Mouse (Mus musculus) MEL (cell line): ENCODE measurements around the gene Ubb. TPM values are rescaled to one million over a fixed set of nuclear protein-coding genes. Genes with fewer than 3 reads are reported as not detected.

ENCODE experiments used
- DNase-seq: peaks from one replicate; pipeline ENCODE4 v3.0.0; 2011; ENCODE audit warnings: low read depth, low spot score
- H3K27ac ChIP-seq: 2 replicates; pipeline ENCODE4 v1.5.1; 2012; ENCODE audit warnings: low read depth, mild to moderate bottlenecking, control low read depth, low read length, moderate library complexity; ENCODE audit not compliant: control insufficient read depth
- H3K27me3 ChIP-seq, 2 experiments: fragments of 150-350 bp in 1 of 2; sonication (generic) in 1 of 2; 2 replicates each; pipeline ENCODE4 v1.6.1; 2012; ENCODE audit warnings: low read length in 2 of 2, mild to moderate bottlenecking in 2 of 2, improper control_type of control experiment in 1 of 2, moderate library complexity in 1 of 2; ENCODE audit not compliant: insufficient read depth in 2 of 2, control insufficient read depth in 1 of 2
- H3K36me3 ChIP-seq, 2 experiments: 2 replicates each; pipeline ENCODE4 v1.6.1; 2012 to 2014; ENCODE audit warnings: low read length in 2 of 2, improper control_type of control experiment in 1 of 2, inconsistent platforms in 1 of 2, mild to moderate bottlenecking in 1 of 2; ENCODE audit not compliant: insufficient read depth in 2 of 2, control insufficient read depth in 1 of 2
- H3K4me1 ChIP-seq, 2 experiments: fragments of 150-350 bp in 1 of 2; sonication (generic) in 1 of 2; 2 replicates each; pipeline ENCODE4 v1.6.1; 2012; ENCODE audit warnings: low read length in 2 of 2, improper control_type of control experiment in 1 of 2, mild to moderate bottlenecking in 1 of 2; ENCODE audit not compliant: insufficient read depth in 2 of 2, control insufficient read depth in 1 of 2
- H3K4me3 ChIP-seq, 2 experiments: fragments of 150-350 bp in 1 of 2; sonication (generic) in 1 of 2; 2 replicates each; pipeline ENCODE4 v1.5.1; 2012; ENCODE audit warnings: low read depth in 2 of 2, low read length in 2 of 2, mild to moderate bottlenecking in 2 of 2, moderate library complexity in 2 of 2, control low read depth in 1 of 2, improper control_type of control experiment in 1 of 2; ENCODE audit not compliant: control insufficient read depth in 1 of 2, insufficient read depth in 1 of 2
- H3K79me2 ChIP-seq: 2 replicates; pipeline ENCODE4 v1.6.1; 2012; ENCODE audit warnings: mild to moderate bottlenecking, low read length, moderate library complexity; ENCODE audit not compliant: control insufficient read depth, poor library complexity, insufficient read depth
- H3K9ac ChIP-seq: 2 replicates; pipeline ENCODE4 v1.6.1; 2012; ENCODE audit warnings: low read depth, mild to moderate bottlenecking, control low read depth, low read length, moderate library complexity; ENCODE audit not compliant: control insufficient read depth, poor library complexity, severe bottlenecking
- H3K9me3 ChIP-seq: fragments of 150-350 bp; sonication (generic); replicated peaks from 2 replicates; pipeline ENCODE4 v1.6.1; 2012; ENCODE audit warnings: mild to moderate bottlenecking, low read length, improper control_type of control experiment, moderate library complexity; ENCODE audit not compliant: insufficient read depth
- BHLHE40 ChIP-seq: IDR thresholded peaks from 2 replicates; pipeline ENCODE4 v1.6.1; 2012; ENCODE audit warnings: low read depth, mild to moderate bottlenecking, inconsistent platforms, low read length, improper control_type of control experiment, borderline replicate concordance
- CHD1 ChIP-seq: IDR thresholded peaks from 2 replicates; pipeline ENCODE4 v1.6.1; 2012; ENCODE audit warnings: low read depth, mild to moderate bottlenecking, inconsistent platforms, low read length, improper control_type of control experiment
- CHD2 ChIP-seq: IDR thresholded peaks from 2 replicates; pipeline ENCODE4 v1.6.1; 2011; ENCODE audit warnings: low read length, improper control_type of control experiment
- E2F4 ChIP-seq: IDR thresholded peaks from 2 replicates; pipeline ENCODE4 v1.6.1; 2011; ENCODE audit warnings: low read depth, low read length, improper control_type of control experiment, borderline replicate concordance
- ELF1 ChIP-seq: IDR thresholded peaks from 2 replicates; pipeline ENCODE4 v1.6.1; 2014; ENCODE audit warnings: low read depth, mild to moderate bottlenecking, inconsistent platforms, low read length, improper control_type of control experiment, moderate library complexity
- EP300 ChIP-seq, 2 experiments: IDR thresholded peaks; 2 replicates each; pipeline ENCODE4 v1.6.1; 2011; ENCODE audit warnings: improper control_type of control experiment in 2 of 2, low read length in 2 of 2, low read depth in 1 of 2, mild to moderate bottlenecking in 1 of 2
- ETS1 ChIP-seq: IDR thresholded peaks from 2 replicates; pipeline ENCODE4 v1.6.1; 2012; ENCODE audit warnings: low read depth, mild to moderate bottlenecking, inconsistent platforms, low read length, improper control_type of control experiment, moderate library complexity
- GATA1 ChIP-seq: IDR thresholded peaks from 2 replicates; pipeline ENCODE4 v1.6.1; 2011; ENCODE audit warnings: low read depth, low read length, improper control_type of control experiment
- HCFC1 ChIP-seq: IDR thresholded peaks from 2 replicates; pipeline ENCODE4 v1.6.1; 2012; ENCODE audit warnings: low read depth, mild to moderate bottlenecking, inconsistent platforms, low read length, improper control_type of control experiment, moderate library complexity
- JUND ChIP-seq: IDR thresholded peaks from 2 replicates; pipeline ENCODE4 v1.6.1; 2011; ENCODE audit warnings: low read depth, mild to moderate bottlenecking, improper control_type of control experiment, low read length
- KAT2A ChIP-seq: conservative IDR thresholded peaks from 2 replicates; pipeline ENCODE4 v1.6.1; 2012; ENCODE audit warnings: low read depth, low read length, improper control_type of control experiment, inconsistent platforms
- MAFK ChIP-seq: IDR thresholded peaks from 2 replicates; pipeline ENCODE4 v1.6.1; 2011; ENCODE audit warnings: low read depth, mild to moderate bottlenecking, low read length, improper control_type of control experiment, borderline replicate concordance
- MAZ ChIP-seq: IDR thresholded peaks from 2 replicates; pipeline ENCODE4 v1.6.1; 2012; ENCODE audit warnings: low read depth, mild to moderate bottlenecking, inconsistent platforms, low read length, improper control_type of control experiment
- MEF2A ChIP-seq: IDR thresholded peaks from 2 replicates; pipeline ENCODE4 v1.6.1; 2014; ENCODE audit warnings: low read depth, mild to moderate bottlenecking, inconsistent platforms, low read length, improper control_type of control experiment; ENCODE audit not compliant: poor library complexity, insufficient replicate concordance, severe bottlenecking; ENCODE audit errors: extremely low read depth
- MXI1 ChIP-seq: IDR thresholded peaks from 2 replicates; pipeline ENCODE4 v1.6.1; 2011; ENCODE audit warnings: mild to moderate bottlenecking, low read depth, low read length, improper control_type of control experiment
- MYB ChIP-seq: IDR thresholded peaks from 2 replicates; pipeline ENCODE4 v1.6.1; 2011; ENCODE audit warnings: mild to moderate bottlenecking, low read depth, low read length, improper control_type of control experiment
- MYC ChIP-seq: IDR thresholded peaks from 2 replicates; pipeline ENCODE4 v1.6.1; 2011; ENCODE audit warnings: low read depth, mild to moderate bottlenecking, low read length, improper control_type of control experiment, moderate library complexity
- NELFE ChIP-seq: IDR thresholded peaks from 2 replicates; pipeline ENCODE4 v1.6.1; 2011; ENCODE audit warnings: low read depth, low read length, improper control_type of control experiment
- NRF1 ChIP-seq: IDR thresholded peaks from 2 replicates; pipeline ENCODE4 v1.6.1; 2014; ENCODE audit warnings: low read depth, mild to moderate bottlenecking, inconsistent platforms, low read length, improper control_type of control experiment, moderate library complexity; ENCODE audit not compliant: poor library complexity, insufficient read depth, severe bottlenecking
- POLR2A ChIP-seq, 2 experiments: IDR thresholded peaks; 2 replicates each; pipeline ENCODE4 v1.6.1; 2011 to 2012; ENCODE audit warnings: low read length in 2 of 2, mild to moderate bottlenecking in 2 of 2, control low read depth in 1 of 2, improper control_type of control experiment in 1 of 2, low read depth in 1 of 2, moderate library complexity in 1 of 2; ENCODE audit not compliant: control insufficient read depth in 1 of 2, insufficient read depth in 1 of 2, poor library complexity in 1 of 2
- POLR2AphosphoS2 ChIP-seq: IDR thresholded peaks from 2 replicates; pipeline ENCODE4 v1.6.1; 2011; ENCODE audit warnings: low read length, improper control_type of control experiment
- POLR2AphosphoS5 ChIP-seq: IDR thresholded peaks from 2 replicates; pipeline ENCODE4 v1.6.1; 2012; ENCODE audit warnings: low read depth, borderline replicate concordance, mild to moderate bottlenecking, inconsistent platforms, low read length, moderate library complexity, mixed read lengths
- RAD21 ChIP-seq: IDR thresholded peaks from 2 replicates; pipeline ENCODE4 v1.6.1; 2011; ENCODE audit warnings: mild to moderate bottlenecking, low read depth, low read length, improper control_type of control experiment
- RCOR1 ChIP-seq: IDR thresholded peaks from 2 replicates; pipeline ENCODE4 v1.6.1; 2012; ENCODE audit warnings: low read depth, mild to moderate bottlenecking, inconsistent platforms, low read length, improper control_type of control experiment
- SIN3A ChIP-seq: IDR thresholded peaks from 2 replicates; pipeline ENCODE4 v1.6.1; 2012; ENCODE audit warnings: low read length, improper control_type of control experiment, inconsistent platforms
- SMC3 ChIP-seq: IDR thresholded peaks from 2 replicates; pipeline ENCODE4 v1.6.1; 2011; ENCODE audit warnings: low read depth, low read length, improper control_type of control experiment
- TAL1 ChIP-seq: IDR thresholded peaks from 2 replicates; pipeline ENCODE4 v1.6.1; 2012; ENCODE audit warnings: mild to moderate bottlenecking, inconsistent platforms, low read length, moderate library complexity, mixed read lengths
- TBP ChIP-seq: IDR thresholded peaks from 2 replicates; pipeline ENCODE4 v1.8.0; 2011; ENCODE audit warnings: low read depth, low read length, improper control_type of control experiment
- TCF12 ChIP-seq: IDR thresholded peaks from 2 replicates; pipeline ENCODE4 v1.6.1; 2014; ENCODE audit warnings: low read depth, mild to moderate bottlenecking, inconsistent platforms, low read length, improper control_type of control experiment, moderate library complexity
- UBTF ChIP-seq: IDR thresholded peaks from 2 replicates; pipeline ENCODE4 v1.6.1; 2012; ENCODE audit warnings: low read depth, mild to moderate bottlenecking, inconsistent platforms, low read length, improper control_type of control experiment, moderate library complexity, borderline replicate concordance; ENCODE audit not compliant: insufficient read depth
- USF1 ChIP-seq: IDR thresholded peaks from 2 replicates; pipeline ENCODE4 v1.6.1; 2014; ENCODE audit warnings: low read depth, mild to moderate bottlenecking, inconsistent platforms, low read length, improper control_type of control experiment, moderate library complexity
- USF2 ChIP-seq, 2 experiments: IDR thresholded peaks; 2 replicates each; pipeline ENCODE4 v1.6.1; 2011 to 2012; ENCODE audit warnings: improper control_type of control experiment in 2 of 2, low read length in 2 of 2, borderline replicate concordance in 1 of 2, inconsistent platforms in 1 of 2, low read depth in 1 of 2, mild to moderate bottlenecking in 1 of 2; ENCODE audit not compliant: insufficient read depth in 1 of 2
- ZC3H11A ChIP-seq: IDR thresholded peaks from 2 replicates; pipeline ENCODE4 v1.6.1; 2012; ENCODE audit warnings: low read depth, mild to moderate bottlenecking, inconsistent platforms, low read length, improper control_type of control experiment
- ZKSCAN1 ChIP-seq: IDR thresholded peaks from 2 replicates; pipeline ENCODE4 v1.6.1; 2012; ENCODE audit warnings: low read depth, mild to moderate bottlenecking, inconsistent platforms, low read length, improper control_type of control experiment, moderate library complexity
- ZMIZ1 ChIP-seq: IDR thresholded peaks from 2 replicates; pipeline ENCODE4 v1.6.1; 2012; ENCODE audit warnings: low read depth, mild to moderate bottlenecking, inconsistent platforms, low read length, improper control_type of control experiment, moderate library complexity
- ZNF384 ChIP-seq: IDR thresholded peaks from 2 replicates; pipeline ENCODE4 v1.6.1; 2012; ENCODE audit warnings: low read depth, mild to moderate bottlenecking, inconsistent platforms, low read length, improper control_type of control experiment
- polyA plus RNA-seq, 2 experiments: library from polyadenylated mRNA; stranded (reverse) in 1 of 2; unstranded in 1 of 2; fragments of >175 nt in 1 of 2; fragments of >200 nt in 1 of 2; gene quantifications; 2 replicates each; pipeline versions ENCODE4 v1.2.1 to v1.2.4; 2012; ENCODE audit warnings: low replicate concordance in 2 of 2, low read depth in 1 of 2; ENCODE audit not compliant: insufficient read length in 2 of 2, insufficient read depth in 1 of 2, missing spikeins in 1 of 2
- total RNA-seq: library from RNA; depleted of rRNA; stranded (reverse); fragments of 300-350 nt; gene quantifications from 2 replicates; pipeline ENCODE4 v1.2.3, GENCODE M21; 2012

The Ubb gene
- total and polyA plus RNA-seq, 3 experiments, result 1,800 to 1,877 TPM; not detected in 1

DNA sequence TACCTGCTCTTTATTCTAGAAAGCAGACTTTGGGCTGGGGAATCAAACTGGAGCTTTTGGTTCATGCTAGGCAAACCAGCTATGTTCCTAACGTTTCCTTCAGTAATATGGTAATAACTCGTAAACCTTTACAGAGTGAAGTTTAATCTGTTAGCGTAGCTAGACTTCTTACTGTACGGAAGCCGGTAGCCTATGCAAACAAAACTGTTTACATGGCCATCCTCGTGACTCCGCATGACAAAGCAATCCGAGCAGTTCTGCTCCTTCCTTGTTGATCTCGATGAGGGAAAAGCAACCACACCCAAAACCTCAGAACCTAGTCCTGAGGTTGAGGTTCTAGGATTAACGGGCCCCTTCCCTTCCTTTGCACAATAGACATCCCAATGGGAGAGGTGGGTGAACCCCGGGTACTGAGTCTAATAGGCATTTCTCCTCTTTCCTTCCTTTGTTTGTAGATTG lies 715 bp upstream of the Ubb start:
- peak overlapping the region; percentile 91 for H3K27ac ChIP-seq
- H3K4me3 ChIP-seq, result peak overlapping the region; percentile 65 to 74
- peaks cover 10 to 23% of the 10 kb centered on the region in 2 experiments for H3K36me3 ChIP-seq
- H3K27me3 ChIP-seq, result no peaks in the 10 kb centered on the region
- peaks cover 27% of the 10 kb centered on the region for H3K79me2 ChIP-seq
- peaks cover 0 to 14% of the 10 kb centered on the region in 2 experiments; a peak in 3 of 4 replicates for H3K4me1 ChIP-seq
- DNase-seq, result peak; percentile 93
- peak overlapping the region; percentile 82 for H3K9ac ChIP-seq
- no peaks in the 10 kb centered on the region for H3K9me3 ChIP-seq
- TF ChIP-seq MAFK (0 out of 2 replicates have a peak, but pooled peaks have one; percentile 57), CHD1 (peak; percentile 96), HCFC1 (peak; percentile 60), MAZ (0 out of 2 replicates have a peak, but pooled peaks have one; percentile 6), ETS1 (peak; percentile 77), RCOR1 (peak; percentile 93), MYB (peak; percentile 44; the same call in 1 of the 2 replicates), ELF1 (peak; percentile 83), CHD2 (no peak), ZMIZ1 (no peak), GATA1 (no peak), SMC3 (no peak), POLR2A (IDR thresholded peaks at IDR 0.05; ENCODE audit: control insufficient read depth in 1 of 2, insufficient read depth in 1 of 2, low read depth in 1 of 2, low read length in 2 of 2, poor library complexity in 1 of 2) (peak in 1 of 2 experiments; percentile 51; a peak in 1 of 4 replicates), MYC (peak; percentile 85), UBTF (no peak), POLR2AphosphoS2 (no peak), USF1 (peak; percentile 73; the same call in 1 of the 2 replicates), BHLHE40 (peak; percentile 88), RAD21 (no peak), ZC3H11A (no peak), SIN3A (peak; percentile 80), TBP (peak; percentile 87; the same call in 1 of the 2 replicates), ZNF384 (no peak), TAL1 (no peak), JUND (no peak; the same call in 1 of the 2 replicates), EP300 (IDR thresholded peaks at IDR 0.05; ENCODE audit: low read depth in 1 of 2, low read length in 2 of 2) (peak; percentile 43 to 74; a peak in 2 of 4 replicates), MEF2A (no peak), NRF1 (no peak), USF2 (IDR thresholded peaks at IDR 0.05; ENCODE audit: borderline replicate concordance in 1 of 2, insufficient read depth in 1 of 2, low read depth in 1 of 2, low read length in 2 of 2) (no peak), MXI1 (peak; percentile 97), KAT2A (0 out of 2 replicates have a peak, but pooled peaks have one; percentile 24), TCF12 (peak; percentile 23; the same call in 1 of the 2 replicates), NELFE (no peak; the same call in 1 of the 2 replicates), POLR2AphosphoS5 (peak; percentile 65; the same call in 1 of the 2 replicates), E2F4 (no peak), ZKSCAN1 (no peak)
